Mouse (Mus musculus): ENCODE data around the gene 4931406C07Rik. TPM values are rescaled to one million over a fixed set of nuclear protein-coding genes. Genes with fewer than 3 reads are reported as not detected.
A peak's percentile ranks its signal among the peaks of the same experiment; 100 is the strongest.
"Not testable (repeated sequence)": the region's sequence is repeated elsewhere in the genome, so short reads cannot be mapped to it uniquely, and the experiment has no call there.

The 4931406C07Rik gene
- 1.9 and 5.2 TPM in 2 replicates for polyA plus RNA-seq (2012; ENCODE audit: insufficient read depth, low replicate concordance)

DNA sequence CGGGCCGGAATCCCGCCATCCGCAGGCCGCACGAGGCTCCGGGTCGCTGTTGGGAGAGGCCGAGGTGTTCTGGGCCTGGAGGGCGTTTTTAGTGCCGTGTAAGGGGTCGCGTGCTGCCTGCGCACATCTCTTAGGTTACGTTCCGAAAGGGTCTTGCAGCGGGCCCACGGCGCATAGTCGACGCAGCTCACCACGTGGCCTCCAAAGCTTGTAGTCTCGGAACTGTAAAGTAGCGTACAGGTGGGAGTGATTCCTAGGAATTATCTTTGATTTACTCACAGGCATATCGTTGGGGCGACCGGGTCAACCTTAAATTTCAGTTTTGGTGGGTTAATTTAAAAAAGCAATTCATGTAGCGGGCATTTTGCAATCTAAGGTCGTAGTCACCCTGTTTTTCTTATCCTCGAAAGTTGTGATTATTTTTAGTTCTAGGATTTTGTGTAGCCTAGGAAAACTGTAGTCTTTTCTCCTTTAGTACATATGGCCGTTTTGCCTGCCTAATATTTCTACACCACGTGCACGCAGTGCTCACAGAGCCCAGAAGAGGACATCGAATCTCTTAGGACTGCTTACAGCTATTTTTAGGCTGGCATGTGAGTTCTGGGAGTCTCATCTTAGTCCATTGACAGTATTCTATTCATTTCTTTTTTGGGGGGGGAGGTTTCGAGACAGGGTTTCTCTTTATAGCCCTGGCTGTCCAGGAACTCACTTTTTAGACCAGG is at the start of gene 4931406C07Rik:
4931406C07Rik (minus strand) TSS at position 51 of the 722 bp plus-strand sequence.
- no peak for TF ChIP-seq GATA1 (IDR thresholded peaks at IDR 0.05; ENCODE audit: borderline replicate concordance, low read length)
- no peak for TF ChIP-seq FLI1 (IDR thresholded peaks at IDR 0.05; ENCODE audit: low read length)
- H3K4me3 ChIP-seq (replicated peaks): peak within 1 kb of the TSS; percentile 99
- H3K4me1 ChIP-seq: peaks cover 68% of the 10 kb centered on the region
- no peaks in the 10 kb centered on the region for H3K9me3 ChIP-seq
- H3K36me3 ChIP-seq (replicated peaks; ENCODE audit: low read length): peaks cover 47% of the 10 kb centered on the region
- H3K27me3 ChIP-seq (replicated peaks): no peaks in the 10 kb centered on the region

DNA sequence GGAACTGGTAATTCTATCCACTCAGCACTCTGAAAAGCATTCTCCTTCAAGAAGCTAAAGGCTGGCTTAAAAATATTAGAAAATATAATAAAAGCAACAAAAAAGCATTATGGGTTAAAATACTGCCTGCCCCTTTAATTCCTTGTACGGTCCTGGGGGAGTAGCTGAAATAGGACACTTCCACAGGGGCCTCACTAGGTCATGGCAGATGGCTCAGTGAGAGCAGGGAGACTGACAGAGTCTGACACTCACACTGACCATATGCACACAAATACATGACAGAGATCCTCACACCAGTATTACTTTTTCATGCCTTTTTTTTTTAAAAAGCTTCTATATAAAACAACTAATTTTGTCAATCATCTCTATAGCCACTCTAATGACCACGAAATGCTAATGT is 43.7 kb upstream of the 4931406C07Rik start:
- TF ChIP-seq FLI1 (IDR thresholded peaks at IDR 0.05; ENCODE audit: low read length) (no peak), GATA1 (IDR thresholded peaks at IDR 0.05; ENCODE audit: borderline replicate concordance, low read length) (no peak)
- Histone ChIP-seq H3K4me3 (replicated peaks) (no peak overlapping the region), H3K4me1 (no peaks in the 10 kb centered on the region), H3K9me3 (no peaks in the 10 kb centered on the region), H3K27me3 (replicated peaks) (no peaks in the 10 kb centered on the region), H3K36me3 (replicated peaks; ENCODE audit: low read length) (peaks cover 87% of the 10 kb centered on the region)

DNA sequence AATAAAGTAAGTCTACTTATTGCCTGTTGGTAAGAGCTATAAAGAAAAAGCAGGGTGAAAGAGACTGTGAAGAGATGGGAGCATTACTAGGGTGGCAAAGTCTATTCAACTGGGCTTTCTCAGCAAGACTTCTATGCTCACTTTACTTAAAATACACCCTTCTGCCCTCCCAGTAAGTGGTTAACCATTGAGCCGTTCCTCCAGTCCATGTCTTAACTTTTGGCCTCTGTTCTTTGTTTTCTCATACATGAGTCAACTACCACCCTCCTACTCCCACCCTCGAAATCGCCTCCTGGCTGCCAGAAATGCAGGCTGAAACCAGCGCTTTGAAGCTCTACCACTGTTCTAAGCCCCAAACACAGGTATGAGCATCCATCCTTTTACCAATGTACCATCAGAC is 31.5 kb upstream of the 4931406C07Rik start:
- Histone ChIP-seq H3K9me3 (no peaks in the 10 kb centered on the region), H3K4me1 (no peaks in the 10 kb centered on the region), H3K4me3 (replicated peaks) (no peak overlapping the region), H3K36me3 (replicated peaks; ENCODE audit: low read length) (peaks cover 97% of the 10 kb centered on the region), H3K27me3 (replicated peaks) (no peaks in the 10 kb centered on the region)
- TF ChIP-seq FLI1 (IDR thresholded peaks at IDR 0.05; ENCODE audit: low read length) (no peak), GATA1 (IDR thresholded peaks at IDR 0.05; ENCODE audit: borderline replicate concordance, low read length) (no peak)

DNA sequence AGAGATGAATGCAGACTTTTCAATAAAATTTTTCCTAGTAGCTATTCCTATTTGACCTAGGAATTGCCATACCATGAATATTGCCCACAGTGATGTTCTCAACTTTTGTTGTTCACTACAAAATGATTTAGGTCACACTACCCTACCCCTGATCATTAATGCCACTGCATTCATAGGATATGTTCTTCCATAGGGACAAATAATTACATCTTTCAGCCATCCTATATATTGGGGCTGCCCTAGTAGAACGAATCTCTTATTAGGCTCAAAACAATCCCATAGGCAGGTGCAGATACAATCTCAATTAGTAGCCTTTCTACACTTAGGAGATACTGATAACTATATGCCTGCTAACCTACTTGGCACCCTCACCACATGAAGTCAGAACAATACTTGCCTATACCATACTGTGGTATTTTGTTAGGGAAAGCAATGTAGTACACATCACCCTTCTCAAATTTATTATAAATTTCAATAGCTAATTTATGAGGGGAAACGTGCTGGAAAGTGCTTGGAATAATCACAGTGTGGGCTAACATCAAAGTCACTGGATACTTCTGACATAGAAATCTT is 12.0 kb upstream of the 4931406C07Rik start:
- Histone ChIP-seq H3K4me3 (replicated peaks) (no peak overlapping the region), H3K9me3 (no peaks in the 10 kb centered on the region), H3K27me3 (replicated peaks) (no peaks in the 10 kb centered on the region), H3K4me1 (peaks cover 12% of the 10 kb centered on the region; the same call in 1 of the 2 replicates), H3K36me3 (replicated peaks; ENCODE audit: low read length) (peaks cover 83% of the 10 kb centered on the region)
- no peak for TF ChIP-seq GATA1 (IDR thresholded peaks at IDR 0.05; ENCODE audit: borderline replicate concordance, low read length)

DNA sequence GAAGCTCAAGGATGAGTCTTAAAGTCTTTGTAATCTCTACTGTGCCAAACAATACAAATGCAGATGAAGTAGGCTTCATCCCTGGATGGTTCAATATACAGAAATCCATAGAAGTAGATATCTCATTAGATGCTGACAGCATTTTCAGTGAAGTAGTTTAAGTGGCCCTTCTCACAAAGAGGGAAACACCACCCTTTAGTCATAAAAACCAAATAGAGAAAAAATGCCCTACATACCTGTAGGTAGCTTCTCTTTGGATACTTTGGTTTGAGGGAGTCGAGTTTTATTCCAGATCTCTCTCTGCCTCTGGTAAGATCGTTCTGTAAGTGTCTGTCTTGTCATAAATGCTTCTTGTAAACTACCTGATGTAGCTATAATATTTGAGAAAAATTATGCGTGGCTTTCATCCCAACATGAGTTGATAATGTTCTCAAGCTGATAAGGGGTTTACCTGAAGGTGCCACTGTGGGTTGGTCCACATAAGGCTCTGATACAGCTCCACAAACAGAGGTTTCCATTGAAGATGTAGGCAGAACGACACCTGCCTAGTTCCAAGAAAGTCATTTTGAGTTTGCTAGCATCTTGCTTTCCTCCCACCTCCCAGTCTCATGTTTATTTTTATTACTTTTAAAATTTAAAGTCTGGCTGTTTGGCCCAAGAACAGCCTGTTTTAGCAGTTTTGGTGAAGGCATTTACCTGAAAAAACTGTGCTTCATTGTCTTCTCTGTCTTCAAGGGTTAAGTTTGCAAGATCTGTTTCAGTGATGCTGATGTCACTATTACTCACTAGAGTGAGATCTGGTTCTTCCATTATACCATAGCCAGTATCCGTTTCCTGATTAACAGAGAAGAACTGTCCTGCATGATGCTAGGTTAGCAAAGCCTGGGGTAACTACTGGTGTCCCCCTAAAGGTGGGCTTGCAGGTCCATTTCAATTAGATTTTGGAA is 11.2 kb upstream of the 4931406C07Rik start:
- no peak overlapping the region for H3K4me3 ChIP-seq (replicated peaks)
- peaks cover 15% of the 10 kb centered on the region; the same call in 1 of the 2 replicates for H3K4me1 ChIP-seq
- H3K36me3 ChIP-seq (replicated peaks; ENCODE audit: low read length): peaks cover 83% of the 10 kb centered on the region
- H3K27me3 ChIP-seq (replicated peaks): no peaks in the 10 kb centered on the region
- H3K9me3 ChIP-seq: no peaks in the 10 kb centered on the region
- TF ChIP-seq FLI1 (IDR thresholded peaks at IDR 0.05; ENCODE audit: low read length): no peak
- no peak for TF ChIP-seq GATA1 (IDR thresholded peaks at IDR 0.05; ENCODE audit: borderline replicate concordance, low read length)

DNA sequence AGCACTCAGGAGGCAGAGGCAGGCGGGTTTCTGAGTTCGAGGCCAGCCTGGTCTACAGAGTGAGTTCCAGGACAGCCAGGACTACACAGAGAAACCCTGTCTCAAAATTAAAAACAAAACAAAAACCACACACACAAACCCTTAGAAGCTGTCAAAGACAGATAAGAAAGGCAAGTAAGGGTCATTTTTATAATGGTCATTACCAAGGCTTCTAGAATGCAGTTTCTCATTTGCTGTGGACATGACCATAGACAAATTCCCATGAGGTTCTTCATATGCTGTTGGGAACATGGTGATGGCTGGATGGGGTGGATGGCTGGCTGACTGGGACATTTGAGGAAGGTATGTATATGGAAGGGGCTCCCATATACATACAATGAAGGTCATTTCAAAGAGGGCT is 10.0 kb upstream of the 4931406C07Rik start:
- peaks cover 83% of the 10 kb centered on the region for H3K36me3 ChIP-seq (replicated peaks; ENCODE audit: low read length)

DNA sequence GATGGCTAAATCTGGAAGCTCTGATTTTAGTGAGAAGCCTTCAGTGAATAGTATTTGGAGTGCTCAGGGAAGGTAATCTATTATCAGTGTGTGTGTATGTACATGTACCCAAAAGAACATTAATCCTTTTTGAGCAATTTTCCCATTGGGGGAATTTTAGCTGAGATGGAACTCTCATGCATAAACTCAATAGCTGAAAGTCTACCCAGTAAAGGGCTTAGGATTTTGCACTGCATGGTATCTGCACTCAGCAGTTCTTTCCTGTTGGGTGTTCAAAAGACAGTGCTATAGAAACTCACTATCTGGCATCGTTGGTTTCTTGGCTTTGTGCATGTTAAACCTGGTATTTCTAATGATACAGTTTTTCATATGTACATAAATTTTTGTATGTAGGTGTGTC is 8.4 kb upstream of the 4931406C07Rik start:
- H3K4me1 ChIP-seq: peaks cover 32% of the 10 kb centered on the region
- no peaks in the 10 kb centered on the region for H3K27me3 ChIP-seq (replicated peaks)
- no peaks in the 10 kb centered on the region for H3K9me3 ChIP-seq
- TF ChIP-seq FLI1 (IDR thresholded peaks at IDR 0.05; ENCODE audit: low read length) (no peak), GATA1 (IDR thresholded peaks at IDR 0.05; ENCODE audit: borderline replicate concordance, low read length) (no peak)
- peaks cover 85% of the 10 kb centered on the region for H3K36me3 ChIP-seq (replicated peaks; ENCODE audit: low read length)
- no peak overlapping the region for H3K4me3 ChIP-seq (replicated peaks)

More for the DNA sequence above, 10.0 kb upstream of the 4931406C07Rik start:
- H3K4me1 ChIP-seq: peaks cover 25% of the 10 kb centered on the region
- not testable (repeated sequence) for H3K4me3 ChIP-seq (replicated peaks); H3K9me3 ChIP-seq; H3K27me3 ChIP-seq (replicated peaks)

DNA sequence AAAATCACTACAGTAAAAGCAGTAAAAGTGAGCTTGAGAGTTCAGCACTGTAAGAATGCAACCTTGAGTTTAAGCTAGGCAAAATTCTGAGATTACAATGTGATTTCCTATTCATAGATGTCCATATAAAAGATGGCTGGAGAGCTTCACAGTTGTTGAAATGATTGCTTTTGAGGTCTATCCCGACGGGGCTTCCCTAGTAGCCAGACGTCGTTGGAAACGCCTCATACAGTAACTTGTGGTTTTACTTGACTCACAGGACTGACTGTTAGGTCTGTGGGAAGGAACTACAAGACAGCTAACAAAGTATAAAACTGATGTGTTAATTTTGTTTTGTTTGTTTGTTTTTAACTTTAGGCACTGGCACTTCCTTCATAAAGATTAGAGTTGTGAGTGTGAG is 7.4 kb upstream of the 4931406C07Rik start:
- H3K36me3 ChIP-seq (replicated peaks; ENCODE audit: low read length): peaks cover 90% of the 10 kb centered on the region
- no peak for TF ChIP-seq FLI1 (IDR thresholded peaks at IDR 0.05; ENCODE audit: low read length)
- TF ChIP-seq GATA1 (IDR thresholded peaks at IDR 0.05; ENCODE audit: borderline replicate concordance, low read length): no peak
- peaks cover 39% of the 10 kb centered on the region for H3K4me1 ChIP-seq
- H3K27me3 ChIP-seq (replicated peaks): no peaks in the 10 kb centered on the region
- no peak overlapping the region for H3K4me3 ChIP-seq (replicated peaks)
- H3K9me3 ChIP-seq: no peaks in the 10 kb centered on the region

DNA sequence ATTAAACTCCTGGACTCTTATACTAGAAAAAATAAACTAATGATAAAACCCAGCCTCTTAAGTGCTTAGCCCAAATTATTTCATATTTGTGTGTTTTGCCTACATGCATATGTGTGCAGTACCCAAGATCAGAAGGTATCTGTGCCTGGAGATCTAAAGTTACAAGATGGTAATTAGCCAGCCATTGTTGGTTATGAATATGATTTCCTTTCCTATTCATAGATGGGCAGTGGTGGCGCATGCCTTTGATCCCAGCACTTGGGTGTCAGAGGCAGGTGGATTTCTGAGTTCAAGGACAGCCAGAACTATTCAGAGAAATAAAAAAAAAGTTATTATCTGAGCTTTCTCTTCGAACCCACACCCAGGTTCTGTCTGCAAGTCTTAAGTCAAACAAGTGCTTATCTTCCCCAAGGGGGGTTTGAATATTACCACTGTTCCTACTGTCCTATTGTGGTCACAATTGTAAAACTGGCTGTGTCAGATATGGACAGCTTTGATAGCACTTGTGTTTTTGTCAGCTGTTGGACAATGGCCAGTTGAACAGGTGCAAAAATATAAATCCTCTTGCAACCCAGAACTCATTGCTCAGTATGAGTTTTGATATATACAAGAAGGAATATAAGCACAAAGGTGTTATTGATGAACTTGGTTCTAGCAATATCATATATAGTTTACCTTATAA is 5.9 kb upstream of the 4931406C07Rik start:
- TF ChIP-seq GATA1 (IDR thresholded peaks at IDR 0.05; ENCODE audit: borderline replicate concordance, low read length) (no peak), FLI1 (IDR thresholded peaks at IDR 0.05; ENCODE audit: low read length) (no peak)
- H3K36me3 ChIP-seq (replicated peaks; ENCODE audit: low read length): peaks cover 88% of the 10 kb centered on the region
- no peaks in the 10 kb centered on the region for H3K9me3 ChIP-seq

More for the DNA sequence above, 5.9 kb upstream of the 4931406C07Rik start:
- Histone ChIP-seq H3K4me1 (peaks cover 53% of the 10 kb centered on the region), H3K27me3 (replicated peaks) (no peaks in the 10 kb centered on the region), H3K4me3 (replicated peaks) (no peak overlapping the region)
